Mouse (Mus musculus): Measurements from ENCODE around the gene Ccdc17.

DNA sequence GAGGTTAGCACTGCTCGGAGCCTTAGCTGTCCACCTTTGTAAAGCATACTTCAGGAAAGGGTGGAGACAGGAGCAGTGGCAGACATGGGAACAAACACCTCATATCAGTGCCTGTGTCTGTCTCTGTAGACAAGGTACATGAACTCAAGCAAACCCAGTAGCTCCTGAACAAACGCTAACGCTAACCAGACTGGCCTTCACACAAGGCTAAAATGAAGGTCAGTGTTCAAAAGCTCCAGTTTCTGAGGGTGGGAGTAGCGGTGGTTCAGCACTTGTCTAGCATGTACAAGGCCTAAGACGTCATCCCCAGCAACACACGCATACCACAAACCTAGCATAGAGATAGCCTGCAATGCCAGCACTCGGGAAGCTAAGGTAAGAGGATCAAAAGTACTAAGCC lies 49.2 kb downstream of the Ccdc17 start:
- TF ChIP-seq GATA1 (IDR thresholded peaks at IDR 0.05; ENCODE audit: low read length) (no peak), TAL1 (IDR thresholded peaks at IDR 0.05; ENCODE audit: low read length) (no peak)
